Mouse (Mus musculus): ENCODE data around the gene Apobec3.
"Not testable (repeated sequence)": the region's sequence is repeated elsewhere in the genome, so short reads cannot be mapped to it uniquely, and the experiment has no call there.

Gene Apobec3

GRCm38 (mm10) chr15:79895221-79896079 is 4.0 kb downstream of the Apobec3 start:
- in situ Hi-C loops (cut with MseI, MboI), result not testable (repeated sequence)

GRCm38 (mm10) chr15:79896080-79896725 is 4.7 kb downstream of the Apobec3 start:
- in situ Hi-C loops (cut with MseI, MboI), result no loop called here

DNA sequence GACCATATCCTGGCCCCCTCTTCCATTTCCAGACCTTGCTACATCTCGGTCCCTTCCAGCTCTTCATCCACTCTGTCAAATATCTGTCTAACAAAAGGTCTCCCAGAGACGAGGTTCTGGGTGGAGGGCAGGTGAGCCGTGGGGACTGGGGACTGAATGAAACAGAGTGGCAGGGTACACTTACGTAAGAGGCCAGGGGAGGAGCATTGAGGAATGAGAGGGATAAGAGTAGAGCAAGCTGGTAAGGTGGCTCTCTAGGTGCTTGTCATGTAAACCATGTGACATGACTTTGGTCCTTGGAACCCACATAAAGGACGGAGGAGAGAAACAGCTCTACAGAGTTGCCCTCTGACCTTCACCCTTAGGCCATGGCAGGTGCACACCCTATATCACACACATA is 7.5 kb downstream of the Apobec3 start:
- in situ Hi-C loops (cut with MseI, MboI), result no loop called here

DNA sequence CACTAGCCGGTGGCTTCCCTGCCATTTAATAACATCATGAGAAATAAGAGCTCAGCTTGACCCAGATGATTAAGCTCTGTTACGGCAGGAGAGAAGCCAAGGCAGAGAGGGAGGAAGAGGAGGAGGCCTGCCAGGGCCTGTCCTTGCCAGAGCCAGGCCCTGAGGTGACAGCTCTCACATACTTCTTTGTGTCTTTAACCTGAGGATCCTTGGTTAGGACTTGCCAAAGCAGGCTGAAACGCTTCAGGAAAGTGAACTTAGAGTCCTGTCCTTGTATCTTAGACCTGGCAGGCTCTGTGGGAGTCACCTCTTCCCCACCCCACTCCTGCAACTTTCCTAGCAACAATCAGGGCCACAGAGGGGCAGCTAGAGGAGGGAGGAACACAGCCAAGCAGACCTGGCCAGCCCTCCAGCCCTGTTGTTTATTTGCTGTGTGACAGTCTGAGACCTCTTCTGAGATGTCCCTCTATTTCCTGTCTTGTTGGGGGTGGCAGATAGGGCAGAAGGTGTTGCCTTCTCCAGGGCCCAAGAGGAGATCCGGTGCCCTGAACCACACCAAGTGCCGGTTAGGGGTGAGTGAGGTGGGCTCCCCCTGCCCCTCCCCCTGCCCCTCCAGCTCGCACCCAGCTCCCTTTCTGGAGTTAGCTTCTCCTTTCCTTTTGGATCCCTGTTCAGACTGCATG is 8.5 kb downstream of the Apobec3 start:
- in situ Hi-C loops (cut with MseI, MboI), result no loop called here

- in situ Hi-C loops (cut with MseI, MboI), result no loop called here
Measured at GRCm38 (mm10) chr15:79900751-79901150, 9.3 kb downstream of the Apobec3 start.

GRCm38 (mm10) chr15:79901399-79901798 is 9.9 kb downstream of the Apobec3 start:
- in situ Hi-C loops (cut with MseI, MboI), result no loop called here

- in situ Hi-C loops (cut with MseI, MboI), result not testable (repeated sequence)
Measured at GRCm38 (mm10) chr15:79903081-79903480, 11.6 kb downstream of the Apobec3 start.

GRCm38 (mm10) chr15:79903963-79904362 is 12.5 kb downstream of the Apobec3 start:
- in situ Hi-C loops (cut with MseI, MboI), result no loop called here

DNA sequence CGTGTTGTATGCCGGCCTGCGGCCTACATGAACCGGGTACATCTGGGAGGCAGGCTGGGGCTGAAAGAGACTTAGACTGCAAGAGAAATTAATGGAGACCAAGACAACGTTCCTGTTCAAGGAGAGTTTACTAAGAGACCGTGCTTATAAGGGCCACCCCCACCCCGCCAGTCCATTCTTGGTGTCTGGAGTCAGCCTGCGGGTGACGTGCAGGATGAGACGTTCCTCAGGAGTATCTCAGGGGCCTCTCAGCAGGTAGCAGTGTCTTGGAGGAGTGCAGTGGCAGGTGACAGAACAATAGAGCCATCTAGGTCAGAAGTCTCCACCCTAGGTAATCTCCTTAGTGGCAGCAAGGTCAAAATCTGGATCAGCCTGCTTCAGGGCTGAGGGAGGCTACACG is 13.2 kb downstream of the Apobec3 start:
- in situ Hi-C loops (cut with MseI, MboI), result not testable (repeated sequence)

- in situ Hi-C loops (cut with MseI, MboI), result no loop called here
Measured at GRCm38 (mm10) chr15:79905211-79905610, 13.8 kb downstream of the Apobec3 start.

DNA sequence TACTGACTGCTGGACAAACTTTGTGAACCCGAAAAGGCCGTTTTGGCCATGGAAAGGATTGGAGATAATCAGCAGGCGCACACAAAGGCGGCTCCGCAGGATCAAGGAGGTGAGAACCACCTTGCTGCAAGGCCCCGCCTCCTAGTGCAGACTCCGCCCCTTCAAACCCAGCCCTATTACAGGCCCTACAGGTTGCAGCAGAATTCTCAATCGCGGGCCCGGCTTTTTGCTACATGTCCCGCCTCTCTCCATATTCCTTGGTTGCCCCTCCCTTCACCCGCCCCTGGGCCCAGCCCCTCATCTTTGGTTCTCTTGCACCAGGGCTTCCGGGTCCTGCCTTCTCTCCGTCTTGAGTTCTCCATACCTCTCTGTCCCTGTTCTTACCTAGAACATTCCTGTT is 15.4 kb downstream of the Apobec3 start:
- in situ Hi-C loops (cut with MseI, MboI), result no loop called here

DNA sequence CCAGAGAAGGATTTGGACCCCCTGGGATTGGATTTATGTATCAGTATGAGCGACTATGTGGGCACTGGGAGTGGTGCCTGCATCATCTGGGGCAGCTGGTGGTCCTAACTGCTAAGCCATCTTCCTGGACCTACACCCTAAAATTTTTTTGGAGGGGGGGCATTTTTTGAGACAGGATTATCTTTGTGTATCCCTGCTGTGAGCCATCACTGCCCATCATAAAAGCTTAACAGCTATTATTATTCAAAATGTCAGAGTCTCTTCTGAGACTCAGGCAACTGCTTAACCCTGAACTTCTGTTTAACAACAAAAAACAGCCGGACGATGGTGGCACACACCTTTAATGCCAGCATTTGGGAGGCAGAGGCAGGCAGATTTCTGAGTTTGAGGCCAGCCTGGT is 17.5 kb downstream of the Apobec3 start:
- in situ Hi-C loops (cut with MseI, MboI), result not testable (repeated sequence)

- in situ Hi-C loops (cut with MseI, MboI), result not testable (repeated sequence)
Measured at GRCm38 (mm10) chr15:79910812-79911211, 19.4 kb downstream of the Apobec3 start.

DNA sequence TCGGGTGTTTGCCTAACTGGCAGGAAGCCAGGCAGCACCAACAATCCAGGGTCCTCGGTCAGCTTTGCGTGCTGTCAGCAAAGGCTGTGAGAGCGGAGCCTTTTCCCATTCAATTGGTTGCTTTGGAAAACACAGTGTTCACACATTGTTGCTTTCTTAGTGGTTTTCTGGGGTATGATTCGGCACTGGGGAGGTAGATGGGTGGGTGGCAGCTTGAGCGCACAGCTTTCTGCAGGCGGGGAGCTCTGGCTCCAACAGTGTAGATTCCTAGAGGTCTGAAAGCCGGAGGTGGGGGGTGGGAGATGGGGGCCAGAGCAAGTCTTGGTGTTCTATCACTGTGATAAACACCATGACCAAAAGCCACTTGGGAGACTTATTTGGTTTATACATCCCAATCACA is 19.9 kb downstream of the Apobec3 start:
- in situ Hi-C loops (cut with MseI, MboI), result no loop called here

DNA sequence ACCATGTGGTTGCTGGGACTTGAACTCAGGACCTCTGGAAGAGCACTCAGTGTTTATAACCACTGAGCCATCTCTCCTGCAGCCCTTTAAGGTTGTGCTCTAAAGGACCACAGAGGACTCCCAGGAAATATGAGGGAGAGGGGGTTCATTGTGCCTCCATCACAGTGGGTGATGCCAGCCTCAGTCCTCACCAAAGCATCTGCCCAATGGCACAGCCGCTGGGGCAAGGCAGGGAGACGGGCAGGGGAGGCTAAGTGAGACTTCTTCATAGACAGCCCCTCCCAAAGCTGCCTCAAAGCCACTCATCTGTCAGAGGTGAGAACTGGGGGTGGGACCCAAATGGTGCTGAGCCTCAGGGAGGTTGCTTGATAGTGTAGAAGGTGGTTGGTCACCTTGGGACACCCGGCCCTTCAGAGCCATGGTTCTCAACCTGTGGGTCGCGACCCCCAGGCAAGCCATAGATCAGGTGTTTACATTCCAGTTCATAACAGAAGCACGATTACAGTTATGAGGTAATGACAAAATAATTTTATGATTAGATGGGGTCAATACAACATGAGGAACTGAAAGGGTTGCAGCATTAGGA is 22.4 kb downstream of the Apobec3 start:
- in situ Hi-C loops (cut with MseI, MboI), result no loop called here

DNA sequence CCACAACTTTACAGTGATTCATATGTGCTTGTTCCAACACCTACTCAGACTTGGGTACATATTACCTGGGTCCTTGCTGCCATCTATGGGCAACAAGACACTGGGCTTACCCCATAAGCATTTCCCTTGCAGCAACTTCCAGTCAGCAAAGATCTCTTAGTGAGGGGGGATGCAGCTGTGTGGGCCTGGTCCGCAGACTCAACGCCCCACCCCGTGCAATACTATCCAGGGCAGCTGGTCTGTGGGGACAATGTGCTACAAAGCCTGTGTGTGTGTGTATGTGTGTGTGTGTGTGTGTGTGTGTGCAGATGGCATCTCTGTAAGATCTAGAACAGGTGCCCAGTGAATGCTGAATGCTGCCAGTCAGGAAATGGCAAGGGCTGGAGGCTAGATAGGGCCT is 22.9 kb downstream of the Apobec3 start:
- in situ Hi-C loops (cut with MseI, MboI), result no loop called here

GRCm38 (mm10) chr15:79916150-79916549 is 24.7 kb downstream of the Apobec3 start:
- in situ Hi-C loops (cut with MseI, MboI), result no loop called here

DNA sequence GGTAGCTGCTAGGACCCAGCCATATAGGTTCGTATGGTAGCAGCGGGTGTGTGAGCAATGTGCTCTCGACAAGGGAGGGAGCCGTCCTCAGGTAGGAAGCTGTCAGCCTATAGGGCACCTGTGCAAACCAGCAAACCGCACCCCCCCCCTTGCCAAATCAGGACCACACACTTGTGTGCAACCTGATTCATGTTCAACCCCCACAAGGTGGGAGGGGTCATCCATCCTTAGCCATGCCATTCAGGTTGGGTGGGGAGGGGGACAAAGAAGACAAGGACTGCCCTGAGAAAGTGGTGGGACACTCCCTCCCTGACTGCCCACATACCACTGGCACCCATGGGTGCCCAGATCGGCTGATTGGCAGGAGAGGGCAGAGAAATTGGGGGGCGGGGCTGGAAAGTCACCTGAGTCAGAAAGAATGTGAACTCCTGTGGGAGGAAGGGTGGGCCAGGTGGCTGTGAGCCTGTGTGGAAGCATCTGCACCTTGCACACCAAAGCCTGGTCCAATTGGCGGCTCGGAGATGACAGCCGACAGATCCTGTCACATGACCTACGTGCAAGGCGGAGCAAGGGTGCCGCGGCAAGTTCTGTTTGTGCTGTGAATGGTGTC is 25.8 kb downstream of the Apobec3 start:
- in situ Hi-C loops (cut with MseI, MboI), result no loop called here

DNA sequence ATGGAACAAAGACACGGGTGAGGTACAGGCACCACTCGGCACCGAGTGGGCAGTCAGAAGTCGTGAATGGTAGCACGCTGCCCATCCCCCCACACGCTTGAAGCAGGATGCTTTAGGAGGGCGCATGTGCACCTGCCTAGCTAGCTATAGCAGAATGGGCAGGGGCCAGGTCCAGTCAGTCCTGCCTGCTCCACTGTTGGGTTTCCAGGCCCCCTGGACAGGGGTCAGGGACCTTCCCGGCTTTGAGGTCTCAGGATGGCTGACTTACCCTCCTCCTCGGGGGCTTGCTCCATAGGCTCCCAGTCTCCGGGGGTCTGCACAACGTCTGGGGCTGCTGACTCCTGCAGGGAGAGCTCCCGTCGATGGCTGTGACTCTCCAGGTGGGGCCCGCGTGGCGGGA is 27.0 kb downstream of the Apobec3 start:
- in situ Hi-C loops (cut with MseI, MboI), result no loop called here

GRCm38 (mm10) chr15:79919787-79920186 is 28.3 kb downstream of the Apobec3 start:
- in situ Hi-C loops (cut with MseI, MboI), result no loop called here

GRCm38 (mm10) chr15:79926856-79927416 is 35.5 kb downstream of the Apobec3 start:
- in situ Hi-C loops (cut with MseI, MboI), result no loop called here

All from mouse trophoblast stem cell (cell line).